ENCODE assay signal across 17 mouse cellular contexts in genomic region chr2:135165512-135165911, GRCm38 (mm10).
"Had no signal": no experiment of that assay in that cellular context is flagged by ENCODE, and none has a peak within 500 bp of the region (broad histone marks: within the 10 kb centered on the region; RNA-seq: fewer than 3 reads in every experiment).

No protein-coding gene starts in this region.

- H3K27me3 ChIP-seq: lung, embryonic 15.5 days; megakaryocyte, embryonic 14.5 days; midbrain, embryonic 13.5 days; midbrain, embryonic 15.5 days; neural tube, embryonic 12.5 days had no signal

- H3K4me3 ChIP-seq: lung, embryonic 15.5 days; megakaryocyte, embryonic 14.5 days; midbrain, embryonic 13.5 days; midbrain, embryonic 15.5 days; neural tube, embryonic 12.5 days had no signal

- H3K4me2 ChIP-seq: lung, embryonic 15.5 days; midbrain, embryonic 11.5 days; midbrain, embryonic 13.5 days; midbrain, embryonic 15.5 days; neural tube, embryonic 12.5 days had no signal

- H3K9ac ChIP-seq: liver, postnatal 0 days; lung, embryonic 15.5 days; midbrain, embryonic 13.5 days; midbrain, embryonic 15.5 days; neural tube, embryonic 12.5 days had no signal

- H3K9me3 ChIP-seq: lung, embryonic 15.5 days; midbrain, embryonic 13.5 days; midbrain, embryonic 15.5 days; neural tube, embryonic 12.5 days had no signal

- H3K4me1 ChIP-seq: lung, embryonic 15.5 days; midbrain, embryonic 13.5 days; midbrain, embryonic 15.5 days; neural tube, embryonic 12.5 days had no signal

- H3K27ac ChIP-seq: lung, embryonic 15.5 days; macrophage; midbrain, embryonic 13.5 days; midbrain, embryonic 15.5 days; neural tube, embryonic 12.5 days had no signal

- DNase-seq: liver, postnatal 0 days; lung, adult 2 months; lung, postnatal 14 days; lung, postnatal 36 days; right cerebral cortex, postnatal 14 days; spleen, adult 18-20 months; thymus, adult 18-20 months; thymus, postnatal 14 days; thymus, postnatal 36 days had no signal

- ATAC-seq: liver, postnatal 0 days; lung, postnatal 0 days; midbrain, embryonic 13.5 days; midbrain, embryonic 15.5 days had no signal

- H3K36me3 ChIP-seq: lung, embryonic 15.5 days; midbrain, embryonic 13.5 days; midbrain, embryonic 15.5 days; neural tube, embryonic 12.5 days had no signal
